Mouse (Mus musculus): Measurements from ENCODE around the gene Ttc27.

Ttc27 gene

GRCm38 (mm10) chr17:74753628-74754104, 36.1 kb downstream of the Ttc27 start:
- no peak for DNase-seq (ENCODE audit: low spot score)

- DNase-seq (ENCODE audit: low spot score): no peak
These were observed 37.0 kb downstream of the Ttc27 start for GRCm38 (mm10) chr17:74754369-74755118.

GRCm38 (mm10) chr17:74769390-74769811, 51.9 kb downstream of the Ttc27 start:
- DNase-seq (ENCODE audit: low spot score): no peak

GRCm38 (mm10) chr17:74772364-74772763, 54.8 kb downstream of the Ttc27 start:
- no peak for DNase-seq (ENCODE audit: low spot score)

GRCm38 (mm10) chr17:74773556-74773955, 56.0 kb downstream of the Ttc27 start:
- no peak for DNase-seq (ENCODE audit: low spot score)

GRCm38 (mm10) chr17:74780133-74780532, 62.6 kb downstream of the Ttc27 start:
- DNase-seq (ENCODE audit: low spot score): no peak

- no peak for DNase-seq (ENCODE audit: low spot score)
These were observed 63.1 kb downstream of the Ttc27 start for GRCm38 (mm10) chr17:74780627-74781026.

- no peak for DNase-seq (ENCODE audit: low spot score)
These were observed 64.4 kb downstream of the Ttc27 start for GRCm38 (mm10) chr17:74781911-74782310.

GRCm38 (mm10) chr17:74785586-74785985, 68.1 kb downstream of the Ttc27 start:
- no peak for DNase-seq (ENCODE audit: low spot score)

- no peak for DNase-seq (ENCODE audit: low spot score)
These were observed 68.7 kb downstream of the Ttc27 start for GRCm38 (mm10) chr17:74786198-74786734.

- DNase-seq (ENCODE audit: low spot score): no peak
These were observed 78.6 kb downstream of the Ttc27 start for GRCm38 (mm10) chr17:74796023-74796699.

- DNase-seq (ENCODE audit: low spot score): no peak
These were observed 82.3 kb downstream of the Ttc27 start for GRCm38 (mm10) chr17:74799865-74800264.

- no peak for DNase-seq (ENCODE audit: low spot score)
These were observed 85.2 kb downstream of the Ttc27 start for GRCm38 (mm10) chr17:74802765-74803164.

- DNase-seq (ENCODE audit: low spot score): no peak
These were observed 86.3 kb downstream of the Ttc27 start for GRCm38 (mm10) chr17:74803835-74804234.

GRCm38 (mm10) chr17:74804321-74804930, 86.9 kb downstream of the Ttc27 start:
- no peak for DNase-seq (ENCODE audit: low spot score)

- DNase-seq (ENCODE audit: low spot score): no peak
These were observed 90.1 kb downstream of the Ttc27 start for GRCm38 (mm10) chr17:74807509-74808248.

- no peak for DNase-seq (ENCODE audit: low spot score)
These were observed 90.8 kb downstream of the Ttc27 start for GRCm38 (mm10) chr17:74808330-74808729.

- no peak for DNase-seq (ENCODE audit: low spot score)
These were observed 91.4 kb downstream of the Ttc27 start for GRCm38 (mm10) chr17:74808901-74809300.

GRCm38 (mm10) chr17:74810892-74811625, 93.5 kb downstream of the Ttc27 start:
- DNase-seq (ENCODE audit: low spot score): peak; percentile 68

GRCm38 (mm10) chr17:74819711-74820110, 102.2 kb downstream of the Ttc27 start:
- DNase-seq (ENCODE audit: low spot score): no peak

- no peak for DNase-seq (ENCODE audit: low spot score)
These were observed 113.3 kb downstream of the Ttc27 start for GRCm38 (mm10) chr17:74830851-74831250.

All from c-Kit-positive CD71-positive TER-119-positive erythroid progenitor cells, embryonic 14.5 days (primary cell).